Mouse (Mus musculus) cerebellum, postnatal 36 days (tissue): ENCODE results near the gene Tox2.

Experiments
- DNase-seq, 2 experiments: peaks; one replicate each; pipeline ENCODE4 v3.0.0; 2021 to 2022; ENCODE audit warnings: mixed read lengths in 2 of 2

Tox2 gene

DNA sequence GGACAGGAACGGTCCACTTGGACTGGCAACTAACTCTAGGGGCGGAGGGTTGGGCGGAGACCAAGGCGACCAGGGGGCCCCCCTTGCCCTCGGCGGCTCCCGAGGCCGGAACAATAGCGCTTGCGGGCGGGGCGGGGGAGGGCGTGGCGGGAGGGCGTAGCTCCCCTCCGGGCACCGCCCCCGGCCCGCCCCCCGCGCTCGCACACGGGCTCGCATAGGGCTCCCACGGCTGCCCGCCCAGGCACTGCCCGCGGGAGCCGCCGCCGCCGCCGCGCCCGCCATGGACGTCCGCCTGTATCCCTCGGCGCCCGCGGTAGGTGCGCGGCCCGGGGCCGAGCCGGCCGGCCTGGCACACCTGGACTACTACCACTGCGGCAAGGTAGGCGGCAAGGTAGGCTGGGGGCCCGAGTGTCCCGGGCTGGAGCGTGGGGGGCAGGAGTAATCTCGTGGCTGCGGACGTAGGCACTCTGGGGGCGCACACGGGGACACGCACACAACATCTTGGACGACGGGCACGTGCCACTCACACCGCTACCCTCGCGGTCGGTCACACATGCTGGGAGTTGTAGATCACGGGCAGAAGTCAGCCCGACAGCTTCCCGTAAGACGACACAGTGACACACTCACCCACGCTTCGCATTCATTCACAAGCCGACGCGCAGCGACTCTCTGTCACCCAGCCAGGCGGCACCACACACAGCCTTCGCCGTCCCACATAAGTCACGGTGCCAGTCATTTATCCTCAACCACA, at the start of gene Tox2:
Gene Tox2 (plus strand): TSS at position 242 of the 751 bp plus-strand sequence.
- no peak for DNase-seq

DNA sequence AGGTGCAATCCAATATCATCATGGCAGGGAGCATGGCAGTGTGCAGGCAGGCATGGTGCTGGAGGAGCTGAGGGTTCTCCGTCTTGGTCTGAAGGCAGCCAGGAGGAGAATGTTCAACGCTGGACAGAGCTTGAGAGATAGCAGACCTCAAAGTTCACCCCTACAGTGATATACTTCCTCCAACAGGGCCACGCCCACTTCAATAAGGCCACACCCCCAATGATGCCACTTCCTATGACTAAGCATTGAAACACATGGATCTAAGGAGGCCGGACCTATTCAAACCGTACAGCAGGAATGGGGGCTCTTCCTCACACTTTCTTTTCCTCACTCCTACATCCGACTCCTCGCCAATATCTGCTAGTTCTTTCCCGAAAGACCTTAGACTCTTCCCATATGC, 48.3 kb upstream of the Tox2 start:
- no peak for DNase-seq

DNA sequence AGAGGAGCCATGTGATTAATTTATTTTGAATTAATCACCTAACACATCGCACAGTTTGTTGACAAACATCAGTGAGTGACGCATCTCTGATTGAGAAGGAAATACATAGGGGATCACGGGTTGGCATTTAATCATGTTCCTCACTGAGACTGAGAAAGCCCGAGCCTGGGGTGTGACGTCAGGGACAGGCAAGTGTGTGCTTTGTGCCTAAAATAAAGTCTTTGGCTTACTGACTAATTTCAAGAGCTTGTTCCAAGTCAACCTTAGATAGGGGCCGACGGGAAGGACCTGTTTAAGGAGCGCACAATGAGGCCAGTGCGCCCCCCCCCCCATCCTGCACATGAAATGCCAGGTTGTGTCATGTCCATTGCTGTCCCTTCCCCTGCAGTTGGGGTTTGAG, 43.9 kb upstream of the Tox2 start:
- no peak for DNase-seq

DNA sequence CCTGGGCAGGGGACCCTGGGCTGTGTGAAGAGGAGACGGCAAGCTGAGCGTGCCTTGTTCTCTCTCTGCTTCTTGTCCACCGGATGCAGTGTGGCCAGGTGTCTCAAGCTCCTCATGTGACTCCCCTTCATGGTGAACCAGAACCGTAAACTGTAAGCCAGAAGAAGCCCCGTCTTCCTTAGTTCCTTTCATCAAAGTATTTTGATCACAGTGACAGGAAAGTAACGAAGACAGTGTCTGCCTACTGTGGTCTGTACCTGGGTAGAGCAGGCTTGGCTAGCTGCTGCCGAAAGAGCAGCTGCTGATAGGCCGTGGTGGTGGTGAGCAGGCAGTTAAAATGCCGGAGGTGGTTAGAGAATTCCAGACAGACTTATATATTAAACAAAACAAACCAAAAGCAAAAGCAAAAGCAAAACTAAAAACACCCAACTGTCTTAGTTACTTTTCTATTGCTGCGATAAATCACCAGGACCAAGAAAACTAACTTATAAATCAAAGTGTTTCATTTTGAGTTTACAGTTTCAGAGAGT, 38.4 kb upstream of the Tox2 start:
- DNase-seq: no peak

DNA sequence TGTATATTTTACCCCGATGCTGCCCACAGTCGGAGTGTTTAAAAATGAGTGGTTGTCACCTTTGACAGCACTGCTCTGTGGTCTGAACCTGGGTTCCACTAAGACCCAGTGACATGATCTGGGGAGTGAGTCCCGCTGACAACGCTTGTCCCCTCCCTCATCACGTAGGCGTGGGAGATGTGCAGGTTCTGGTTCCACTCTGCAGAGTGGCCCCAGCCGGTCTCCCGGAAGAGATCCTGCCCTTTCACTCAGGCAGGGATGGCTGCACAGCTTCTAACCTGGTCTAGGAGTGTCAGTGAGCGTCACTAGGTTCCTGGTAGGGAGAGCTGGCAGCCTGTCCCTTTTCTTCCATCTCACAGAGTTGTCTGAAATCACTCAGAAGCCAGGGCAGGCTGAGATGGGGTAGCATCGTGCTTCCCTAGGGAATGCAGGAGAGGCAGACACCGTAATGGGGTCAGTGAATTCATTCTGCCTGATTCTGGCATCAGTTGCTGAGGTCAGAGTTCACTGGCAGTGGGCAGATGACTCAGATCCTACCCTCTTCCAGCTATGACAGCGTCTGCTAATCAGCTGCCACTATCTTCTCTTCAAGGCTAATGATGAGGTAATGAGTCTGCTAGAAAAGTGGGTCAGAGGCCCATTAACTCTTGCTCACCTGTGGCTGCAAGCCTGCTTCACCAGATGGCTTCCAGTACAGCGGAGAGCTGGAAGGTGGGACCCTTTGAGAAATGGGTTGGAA, 36.7 kb upstream of the Tox2 start:
- peak in 1 of 2 experiments; percentile 7 for DNase-seq

DNA sequence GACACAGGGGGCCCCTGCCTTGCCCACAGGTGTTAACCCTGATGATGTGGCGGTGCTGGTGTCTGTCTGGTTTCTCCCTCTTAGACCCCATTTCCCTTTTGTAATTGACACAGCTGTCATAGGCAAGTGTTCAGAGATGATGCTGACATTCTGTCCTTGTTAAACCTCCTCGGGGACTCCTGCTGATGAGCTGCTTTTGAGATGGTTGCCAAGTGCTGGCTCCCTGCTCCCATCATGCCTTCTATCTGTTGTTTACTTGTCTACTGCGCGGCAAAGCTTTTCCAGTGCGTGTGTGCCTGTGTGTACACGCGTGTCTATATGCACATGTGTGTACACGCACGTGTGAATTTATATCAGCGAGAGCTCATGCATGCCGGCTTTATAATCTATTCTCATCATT, 31.0 kb upstream of the Tox2 start:
- DNase-seq: no peak

DNA sequence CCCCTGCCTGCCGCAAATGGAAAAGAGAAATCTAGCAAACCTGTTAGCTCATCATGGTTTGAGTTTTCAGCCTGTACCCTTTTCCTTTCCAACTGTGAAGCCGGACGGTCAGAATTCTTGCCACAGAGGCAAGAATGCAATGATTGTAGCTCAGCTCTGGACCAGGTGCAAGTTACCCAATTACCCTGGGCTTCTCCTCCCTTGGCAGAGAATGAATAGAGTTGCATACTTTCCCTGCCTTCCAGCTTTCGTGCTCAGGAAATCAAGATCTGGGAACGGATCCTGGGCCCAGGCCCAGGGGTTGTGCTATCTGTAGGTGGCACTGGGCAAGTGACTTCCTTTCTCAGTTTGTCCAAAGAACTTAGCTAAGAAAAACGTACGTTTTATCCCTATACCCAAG, 28.9 kb upstream of the Tox2 start:
- no peak for DNase-seq

DNA sequence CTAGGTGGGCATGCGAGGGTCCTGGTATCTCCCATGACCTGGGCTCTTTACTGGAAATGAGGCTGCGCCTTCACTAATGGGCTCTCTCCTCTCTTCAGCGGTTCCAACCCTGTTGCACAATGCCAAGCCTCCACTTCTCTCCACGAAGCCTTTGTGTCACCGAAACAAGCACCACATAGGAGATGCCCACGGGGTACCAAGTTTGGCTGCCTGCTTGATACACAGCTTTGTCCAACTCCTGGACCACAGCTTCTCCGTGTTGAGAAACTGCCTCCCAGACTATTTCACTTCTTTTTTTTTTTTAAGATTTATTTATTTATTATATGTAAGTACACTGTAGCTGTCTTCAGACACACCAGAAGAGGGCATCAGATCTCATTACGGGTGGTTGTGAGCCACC, 27.1 kb upstream of the Tox2 start:
- no peak for DNase-seq

DNA sequence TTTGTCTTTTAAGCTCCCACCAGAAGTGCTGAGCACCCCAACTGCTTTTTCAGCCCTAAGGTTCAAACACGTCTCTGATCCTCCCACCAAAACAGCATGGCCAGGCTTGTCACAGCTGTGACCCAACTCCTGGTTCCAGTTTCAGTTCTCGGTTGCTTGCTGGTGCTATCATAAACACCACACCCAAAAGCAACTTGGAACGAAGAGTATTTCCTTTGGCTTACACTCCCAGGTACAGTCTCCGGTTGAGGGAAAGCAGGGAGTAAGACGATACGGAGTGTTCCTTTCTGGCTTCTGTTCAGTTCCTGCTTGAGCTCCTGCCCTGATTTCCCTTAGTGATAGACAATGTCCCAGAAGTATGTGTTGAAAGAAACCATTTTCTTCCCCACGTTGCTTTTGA, 26.4 kb upstream of the Tox2 start:
- no peak for DNase-seq

DNA sequence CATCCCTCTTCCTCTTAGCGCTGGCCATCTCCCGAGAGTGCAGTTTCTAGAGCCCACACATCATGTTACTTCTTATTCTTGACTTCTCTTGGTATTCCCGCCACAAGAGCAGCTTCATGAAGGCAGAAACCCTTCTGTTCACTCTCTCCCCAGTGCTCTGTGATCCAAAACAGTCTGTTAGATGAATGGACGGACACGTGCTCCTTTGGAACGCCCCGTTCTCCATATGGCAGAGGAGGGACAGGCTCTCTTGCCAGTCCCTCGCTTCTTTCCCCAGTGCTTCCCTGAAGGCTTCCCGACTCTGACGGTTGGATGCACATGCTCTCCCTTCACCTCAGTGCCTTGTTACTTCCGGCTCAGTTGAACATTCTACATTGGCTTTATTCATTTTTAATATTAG, 15.4 kb upstream of the Tox2 start:
- DNase-seq: peak; percentile 14 to 16

DNA sequence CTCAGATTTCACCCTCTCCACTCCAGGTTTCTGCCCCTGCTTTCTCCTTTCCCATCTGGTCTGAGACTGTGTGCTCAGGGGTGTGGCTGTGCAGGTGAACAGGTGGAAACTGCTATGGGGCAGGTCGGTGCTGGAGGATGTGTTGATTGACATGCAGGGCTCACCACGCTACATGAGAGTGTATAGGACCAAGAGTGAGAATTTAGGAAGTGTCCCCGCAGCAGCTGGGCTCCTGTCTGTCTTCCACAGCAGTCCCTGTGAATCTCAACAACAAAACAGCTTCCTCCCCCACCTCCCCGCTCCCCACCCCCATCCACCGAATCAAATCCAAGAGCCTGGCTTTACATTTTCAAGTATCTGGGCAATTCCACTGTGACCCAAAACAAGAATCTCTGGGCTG, 13.3 kb upstream of the Tox2 start:
- no peak for DNase-seq

DNA sequence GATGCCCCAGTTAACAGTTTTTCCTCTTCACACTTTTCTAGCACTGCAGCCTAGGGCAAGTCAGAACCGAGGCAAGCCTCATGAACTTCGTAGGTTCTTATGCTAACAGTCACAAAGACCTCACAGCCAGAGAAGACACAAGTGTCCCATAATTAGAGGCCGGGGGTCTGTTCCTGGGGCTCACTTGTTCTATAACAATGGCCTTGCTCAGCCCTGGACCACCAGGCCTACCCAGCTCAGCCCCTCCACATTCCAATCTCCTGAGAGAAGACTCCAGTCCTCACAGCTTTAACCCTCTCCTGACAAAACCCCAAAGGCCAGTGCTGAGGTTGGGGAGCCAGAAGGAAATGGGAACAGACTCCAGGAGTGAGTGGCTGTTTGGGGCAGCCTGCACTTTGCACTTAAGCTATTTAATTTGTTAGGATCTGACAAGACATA, 12.9 kb upstream of the Tox2 start:
- no peak for DNase-seq

DNA sequence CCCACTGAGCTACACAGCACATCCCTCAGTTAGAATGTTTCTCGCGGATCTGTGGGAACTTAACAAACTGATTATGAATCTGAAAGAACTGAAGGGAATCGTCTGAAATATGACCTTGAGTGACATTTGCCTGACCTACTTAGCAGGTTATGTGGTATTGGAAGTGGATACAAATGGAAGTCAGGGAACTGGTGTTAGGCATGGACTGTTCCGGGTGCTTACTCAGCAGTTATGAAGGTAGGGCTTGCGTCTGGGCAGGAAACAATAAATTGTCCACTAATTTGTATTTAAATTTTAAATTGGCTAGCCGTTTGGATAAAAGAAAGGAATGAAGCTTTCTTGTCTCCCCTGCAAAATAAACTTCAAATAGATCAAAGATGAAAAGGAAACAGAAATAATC, 10.4 kb upstream of the Tox2 start:
- no peak for DNase-seq

DNA sequence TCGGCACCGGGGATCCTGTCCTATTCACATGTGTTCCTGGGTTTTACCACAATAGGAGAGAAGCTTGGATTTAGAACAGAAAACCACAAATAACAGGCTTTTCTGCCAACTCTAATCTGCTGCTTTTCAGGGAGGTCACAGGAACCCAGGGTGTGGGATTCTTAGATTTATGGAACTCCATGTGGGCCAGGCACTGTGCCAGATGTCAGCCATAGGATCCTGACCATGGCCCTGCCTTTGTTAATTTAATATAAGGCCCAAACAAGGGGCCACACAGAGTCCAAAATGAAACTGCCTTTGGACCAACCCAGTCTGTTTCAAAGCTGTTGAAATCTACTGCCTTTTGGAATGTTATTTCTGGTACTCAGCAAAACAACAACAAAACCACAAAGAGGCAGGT, 8.9 kb upstream of the Tox2 start:
- no peak for DNase-seq

DNA sequence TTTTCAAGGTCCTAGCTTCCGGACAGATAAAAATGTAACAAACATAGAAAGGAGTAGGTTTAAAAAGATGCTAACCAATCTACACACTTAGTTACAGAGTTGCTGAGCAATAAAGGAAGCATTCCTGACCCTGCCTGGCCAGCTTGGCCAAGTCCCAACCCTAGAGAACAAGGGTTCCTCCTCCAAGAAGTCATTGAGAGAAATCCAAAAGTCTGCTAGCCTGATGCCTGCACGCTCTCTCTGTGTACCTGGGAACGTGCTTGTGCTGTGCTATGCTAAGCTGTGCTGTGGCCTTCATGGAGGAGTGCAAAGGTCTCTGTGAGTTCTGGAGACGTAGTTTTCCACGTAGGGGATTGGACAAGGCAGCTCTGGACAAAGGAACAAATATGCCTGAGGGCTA, 8.4 kb upstream of the Tox2 start:
- DNase-seq: no peak

DNA sequence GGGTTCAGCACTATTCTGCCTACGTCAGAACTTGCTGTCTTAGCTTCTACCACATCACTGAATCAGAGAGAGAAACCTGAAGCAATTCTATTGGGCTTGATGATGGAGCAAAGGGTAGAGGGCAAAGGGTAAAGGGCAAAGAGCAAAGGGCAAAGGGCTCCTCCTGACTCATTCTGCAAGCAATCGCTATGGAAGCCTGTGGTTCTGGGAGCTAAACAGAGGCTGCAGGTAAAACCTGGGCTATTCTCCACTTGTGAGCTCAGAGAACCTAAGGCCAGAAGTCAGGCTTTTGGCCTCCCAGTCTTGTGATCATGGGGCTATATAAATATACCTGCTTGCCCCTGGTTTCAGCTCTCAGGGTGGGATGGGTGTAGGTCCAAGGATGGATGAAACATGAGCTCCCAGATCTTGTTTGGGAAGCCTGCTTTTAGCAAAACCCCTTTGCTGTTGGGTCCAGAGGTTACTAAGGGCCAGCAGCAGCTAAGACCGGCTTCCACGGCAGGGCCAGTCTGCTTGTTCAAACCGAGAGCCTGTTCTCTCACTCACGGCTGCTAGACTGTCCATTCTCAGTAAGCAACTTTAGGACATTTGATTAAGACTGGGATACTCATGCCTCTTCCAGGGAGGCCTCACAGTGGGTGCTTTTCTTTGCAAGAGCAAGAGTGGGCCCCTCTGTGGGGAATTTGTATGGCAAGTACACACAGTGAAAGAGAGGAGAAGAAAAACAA, 7.7 kb upstream of the Tox2 start:
- no peak for DNase-seq

DNA sequence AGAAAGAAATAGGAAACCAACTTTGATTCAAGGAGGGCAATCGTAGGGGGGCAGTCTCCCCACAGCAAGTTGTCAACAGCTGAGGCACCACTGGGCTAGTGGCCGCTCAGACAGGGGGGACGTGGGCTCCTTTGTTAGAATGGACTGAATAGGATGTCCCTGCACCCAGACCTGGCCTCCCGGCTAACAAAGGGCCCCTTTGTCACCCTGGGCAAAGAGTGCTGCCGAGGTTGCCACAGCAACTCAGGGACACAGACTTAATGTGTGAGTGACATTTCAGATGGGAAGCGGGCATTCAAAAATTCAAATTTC, 7.1 kb upstream of the Tox2 start:
- no peak for DNase-seq

DNA sequence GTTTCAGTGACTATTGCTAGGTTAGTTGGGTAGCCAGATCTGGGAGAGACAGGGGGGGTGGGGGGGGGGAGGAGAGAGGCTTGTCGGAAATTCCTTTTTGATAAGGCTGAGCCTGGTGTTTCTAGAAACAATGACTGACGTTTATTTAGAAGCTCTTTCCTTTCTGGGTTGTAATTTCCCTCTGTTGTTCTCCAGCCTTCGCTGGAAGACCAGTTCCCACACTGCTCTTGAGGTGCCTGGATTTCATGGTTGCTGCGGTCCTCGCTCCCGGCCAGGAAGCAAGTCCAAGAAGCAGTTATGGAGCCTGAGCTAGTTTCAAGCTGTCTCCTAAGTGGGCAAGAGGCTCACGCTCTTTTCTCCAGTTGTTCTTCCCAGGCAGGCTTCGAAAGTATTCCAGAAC, 1.0 kb upstream of the Tox2 start:
- no peak for DNase-seq

DNA sequence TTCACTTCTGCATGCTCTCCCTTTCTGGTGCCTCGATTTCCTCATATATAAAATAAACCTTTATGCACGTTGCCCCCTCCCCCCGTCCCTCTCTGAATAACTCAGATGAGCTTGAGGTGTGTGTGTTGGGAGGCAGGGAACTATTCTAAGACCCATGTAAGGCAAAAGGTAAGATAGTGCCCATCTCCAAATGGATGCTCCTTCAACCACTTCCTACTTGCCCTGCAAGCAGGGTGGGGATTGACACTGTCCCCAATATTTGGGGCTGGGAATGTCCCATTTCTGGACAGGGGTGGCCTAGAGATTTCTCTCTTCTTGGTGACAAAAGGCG, 407 bp upstream of the Tox2 start:
- no peak for DNase-seq

DNA sequence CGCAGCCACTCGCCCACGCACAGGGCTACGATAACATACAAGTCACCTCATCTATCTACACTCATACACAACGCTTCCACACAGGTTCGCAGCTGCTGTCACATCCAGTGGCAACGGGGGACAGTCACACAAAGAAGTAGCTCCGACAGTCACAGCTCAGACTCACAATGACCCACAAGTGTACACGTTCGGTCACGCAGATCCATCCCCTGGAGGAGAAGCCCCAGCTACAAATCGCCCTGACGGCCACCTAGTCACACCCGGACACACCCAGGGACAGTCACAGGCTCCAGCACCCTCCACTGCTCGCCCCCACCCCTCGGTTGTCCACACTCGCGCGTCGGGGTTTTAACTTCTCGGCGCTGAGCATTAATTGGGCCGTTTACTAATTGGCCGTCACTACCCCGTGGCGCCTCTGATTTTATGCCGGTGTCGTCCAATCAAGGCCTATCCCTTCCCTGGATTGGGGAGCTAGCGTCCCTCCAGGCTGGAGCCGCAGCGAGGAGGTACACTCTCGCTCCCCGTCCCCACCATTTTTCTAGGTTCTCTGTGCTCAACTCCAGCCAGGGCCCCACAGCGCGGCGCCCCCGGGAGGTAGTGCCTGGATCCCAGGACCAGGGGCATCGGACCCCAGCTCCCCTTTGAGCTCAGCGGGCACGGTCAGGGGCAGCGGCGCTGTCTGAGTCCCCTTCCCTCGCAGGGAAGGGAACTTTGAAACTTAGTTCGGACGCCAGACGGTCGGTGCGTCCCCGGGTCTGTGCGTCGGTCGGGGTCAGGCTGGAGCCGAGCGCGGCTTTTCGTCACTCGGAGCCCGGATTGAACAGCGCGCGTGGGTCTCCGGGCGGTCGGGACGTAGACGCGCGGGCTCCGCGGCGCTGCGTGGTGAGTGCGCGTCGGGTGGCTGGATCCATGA, 966 bp downstream of the Tox2 start:
- DNase-seq: no peak

DNA sequence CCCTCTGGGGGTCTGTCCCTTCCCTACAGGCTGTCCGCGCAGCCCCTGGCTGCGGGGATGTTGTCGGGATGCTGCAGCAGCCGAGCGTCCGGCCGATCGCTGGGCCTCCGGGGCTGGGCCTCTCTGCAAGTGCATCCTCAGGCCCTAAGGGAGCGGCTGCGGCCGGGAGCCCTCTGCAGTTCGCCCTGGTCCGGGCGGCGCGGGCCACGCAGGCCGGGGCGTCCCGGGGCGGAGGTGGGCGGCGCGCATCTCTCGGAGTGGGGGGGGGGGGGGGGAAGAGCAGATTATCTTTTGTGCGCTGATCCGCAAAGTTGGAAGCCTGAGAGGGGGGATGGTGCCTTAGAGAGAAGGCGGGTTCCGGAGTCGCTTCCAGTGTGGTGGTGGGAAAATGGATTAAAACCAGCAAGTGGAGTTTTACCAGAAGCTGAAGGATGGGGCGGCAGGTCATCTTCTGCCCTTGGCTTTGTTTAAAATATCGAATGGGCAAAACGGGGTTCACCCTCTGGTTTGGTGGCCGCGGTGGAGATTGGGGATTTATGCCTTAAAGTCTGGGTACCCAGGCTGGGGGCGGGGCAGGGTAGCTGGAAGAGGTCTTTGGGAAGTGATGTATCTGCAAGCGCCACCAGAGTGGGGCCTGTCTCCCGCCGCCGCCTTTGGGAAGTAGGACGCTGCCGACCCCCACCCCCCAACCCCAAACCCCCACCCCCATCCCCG, 1.8 kb downstream of the Tox2 start:
- peak in 1 of 2 experiments; percentile 9 for DNase-seq

DNA sequence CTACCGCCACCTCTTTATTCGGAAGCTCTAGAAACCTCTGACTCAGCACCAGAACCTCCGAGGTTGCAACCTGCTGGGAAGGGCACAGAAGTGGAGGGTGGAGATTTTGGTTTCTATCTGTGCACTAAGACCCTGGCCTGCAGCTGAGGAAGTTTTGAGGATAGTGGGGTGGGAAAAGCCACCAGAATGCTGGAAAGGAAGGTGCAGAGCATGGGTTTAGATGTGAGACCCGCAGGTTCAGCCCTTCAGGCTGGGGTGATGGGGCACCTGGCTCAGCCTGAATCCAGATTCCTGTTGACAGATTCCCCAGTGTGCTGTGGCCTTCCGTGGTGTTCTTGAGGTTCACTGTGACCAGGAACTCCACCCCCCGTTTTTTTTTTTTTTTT, 2.3 kb downstream of the Tox2 start:
- no peak for DNase-seq
